Mouse (Mus musculus) adrenal gland, postnatal 36 days (tissue): ENCODE results near the gene Rps27. TPM values are rescaled to one million over a fixed set of nuclear protein-coding genes. Genes with fewer than 3 reads are reported as not detected.

ENCODE experiments used
- DNase-seq, 2 experiments: peaks; one replicate each; pipeline ENCODE4 v3.0.0; 2021; ENCODE audit warnings: mixed read lengths in 1 of 2
- total RNA-seq, 2 experiments: library from RNA; stranded (reverse); gene quantifications; 2 replicates each; pipeline ENCODE4 v1.2.3; 2021

Gene Rps27
- total RNA-seq, 2 experiments from 2014 or later, result 1,883 to 1,933 TPM

GRCm38 (mm10) chr3:90231507-90232333 is 18.3 kb upstream of the Rps27 start, which contains the start of gene Jtb:
Jtb (plus strand) TSS chr3:90231597.
- peak; percentile 95 to 96 for DNase-seq

- no peak for DNase-seq
Measured at GRCm38 (mm10) chr3:90231075-90231474, 17.6 kb upstream of the Rps27 start.

- DNase-seq, result no peak
Measured at GRCm38 (mm10) chr3:90224331-90224730, 10.9 kb upstream of the Rps27 start.

- no peak for DNase-seq
Measured at GRCm38 (mm10) chr3:90222941-90223340, 9.5 kb upstream of the Rps27 start.

GRCm38 (mm10) chr3:90222455-90222854 is 9.0 kb upstream of the Rps27 start:
- DNase-seq, result no peak

GRCm38 (mm10) chr3:90221123-90221522 is 7.7 kb upstream of the Rps27 start:
- DNase-seq, result no peak

GRCm38 (mm10) chr3:90220531-90220951 is 7.1 kb upstream of the Rps27 start:
- peak; percentile 92 to 93 for DNase-seq

GRCm38 (mm10) chr3:90220088-90220487 is 6.6 kb upstream of the Rps27 start:
- peak; percentile 44 to 70 for DNase-seq

- DNase-seq, result no peak
Measured at GRCm38 (mm10) chr3:90215825-90216380, 2.5 kb upstream of the Rps27 start.

- peak; percentile 35 to 49 for DNase-seq
Measured at GRCm38 (mm10) chr3:90213956-90214684, 669 bp upstream of the Rps27 start.

GRCm38 (mm10) chr3:90212723-90213122 is 728 bp downstream of the Rps27 start:
- DNase-seq, result no peak

- DNase-seq, result no peak
Measured at GRCm38 (mm10) chr3:90211475-90212398, 1.7 kb downstream of the Rps27 start.

- no peak for DNase-seq
Measured at GRCm38 (mm10) chr3:90209908-90210566, 3.4 kb downstream of the Rps27 start.

- no peak for DNase-seq
Measured at GRCm38 (mm10) chr3:90208662-90209061, 4.8 kb downstream of the Rps27 start.

- no peak for DNase-seq
Measured at GRCm38 (mm10) chr3:90204582-90204981, 8.9 kb downstream of the Rps27 start.

- no peak for DNase-seq
Measured at GRCm38 (mm10) chr3:90203619-90204018, 9.8 kb downstream of the Rps27 start.

GRCm38 (mm10) chr3:90202884-90203283 is 10.6 kb downstream of the Rps27 start:
- DNase-seq, result no peak

- DNase-seq, result no peak
Measured at GRCm38 (mm10) chr3:90197548-90197947, 15.9 kb downstream of the Rps27 start.

- DNase-seq, result peak; percentile 33 to 36
Measured at GRCm38 (mm10) chr3:90195644-90196043, 17.8 kb downstream of the Rps27 start.

- no peak for DNase-seq
Measured at GRCm38 (mm10) chr3:90194759-90195158, 18.7 kb downstream of the Rps27 start.

GRCm38 (mm10) chr3:90190859-90191510 is 22.5 kb downstream of the Rps27 start:
- no peak for DNase-seq
